ENCODE assay signal across 8 mouse cellular contexts in genomic region chr1:154065336-154066329, GRCm38 (mm10).
DNase-seq lines count a peak whose midpoint lies in the region; ATAC-seq and TF ChIP-seq lines count a peak whose summit lies in the region.

No protein-coding gene starts in this region.

- ATAC-seq in erythroblast, adult 5-6 weeks (replicated peaks; ENCODE audit: low FRiP score, poor library complexity, severe bottlenecking): no peak

- peak; percentile 31 for DNase-seq in adrenal gland, adult 8-10 months
- no peak for DNase-seq in adrenal gland, postnatal 36 days
- DNase-seq in right cerebral cortex, adult 18-20 months: peak; percentile 9
- DNase-seq in right cerebral cortex, postnatal 25 days: no peak
- peak; percentile 21 to 65 for DNase-seq in kidney, postnatal 25 days
- DNase-seq in testis, postnatal 14 days (ENCODE audit: low spot score): peak; percentile 70
- no peak for DNase-seq in thymus, adult 2 months

- H3K27ac ChIP-seq in thymus, adult 2 months (ENCODE audit: control insufficient read depth, insufficient read depth, low read length): no peak overlapping the region

- H3K4me3 ChIP-seq in thymus, adult 2 months (ENCODE audit: control insufficient read depth, insufficient read depth, low read length): no peak overlapping the region

- WGBS in thymus, adult 2 months: 91% methylated on average over 18 of the region's 18 CpGs

- no peaks in the 10 kb centered on the region for H3K36me3 ChIP-seq in thymus, adult 2 months (ENCODE audit: control insufficient read depth, insufficient read depth, low read length)

- no peak for TF ChIP-seq POLR2A in thymus, adult 2 months (IDR thresholded peaks at IDR 0.05; ENCODE audit: control insufficient read depth, extremely low read depth, insufficient read depth, low read length, poor library complexity)

- TF ChIP-seq CTCF in thymus, adult 2 months (IDR thresholded peaks at IDR 0.05; ENCODE audit: borderline replicate concordance, control insufficient read depth, extremely low read depth, insufficient read depth, low read length, poor library complexity): no peak

- H3K27me3 ChIP-seq in thymus, adult 2 months (ENCODE audit: control insufficient read depth, insufficient read depth, low read length): no peaks in the 10 kb centered on the region

- H3K4me1 ChIP-seq in thymus, adult 2 months (replicated peaks; ENCODE audit: control insufficient read depth, insufficient read depth, low read length): no peaks in the 10 kb centered on the region

Comparison
In these comparisons a context has a peak if more than half of its experiments do, and no peak if none do; other contexts are left out.
1. DNase-seq: peak in adrenal gland, adult 8-10 months (single experiment), right cerebral cortex, adult 18-20 months (single experiment), kidney, postnatal 25 days (2 of 2) and testis, postnatal 14 days (single experiment); none in adrenal gland, postnatal 36 days (0 of 2), right cerebral cortex, postnatal 25 days (single experiment) and thymus, adult 2 months (single experiment).